Mouse (Mus musculus) olfactory bulb, adult 2 months (tissue): ENCODE results near the gene Cdh4.

ENCODE experiments used
- CTCF ChIP-seq: fragments of 200-500 bp; IDR thresholded peaks from 2 replicates; pipeline ENCODE4 v1.5.1; 2012; ENCODE audit warnings: low read depth, mild to moderate bottlenecking, low read length, moderate library complexity; ENCODE audit not compliant: insufficient read depth
- POLR2A ChIP-seq: fragments of 200-500 bp; IDR thresholded peaks from 2 replicates; pipeline ENCODE4 v1.6.1; 2012; ENCODE audit warnings: mild to moderate bottlenecking, low read depth, low read length, moderate library complexity; ENCODE audit not compliant: insufficient read depth

DNA sequence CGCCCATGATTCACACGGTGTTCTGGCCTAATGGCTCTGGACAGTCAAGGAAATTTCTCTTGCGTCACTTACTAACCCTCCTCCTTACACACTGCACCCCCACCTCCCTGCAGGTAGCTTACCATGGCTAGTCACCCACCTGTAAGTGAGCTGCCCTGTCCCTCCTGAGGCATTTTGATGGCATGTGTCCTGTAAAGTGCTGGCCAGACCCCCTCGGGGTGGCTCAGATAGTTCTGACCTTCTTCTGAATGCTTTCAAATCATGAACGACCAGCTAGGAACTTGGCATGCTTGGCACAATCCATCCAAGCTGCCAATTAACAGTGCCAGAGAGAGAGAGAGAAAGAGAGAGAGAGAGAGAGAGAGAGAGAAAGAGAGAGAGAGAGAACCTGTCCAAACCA, 368.9 kb downstream of the Cdh4 start:
- TF ChIP-seq CTCF, result no peak
- TF ChIP-seq POLR2A, result no peak
